ENCODE assay signal across 8 mouse cellular contexts in genomic region chr14:49540104-49540503, GRCm38 (mm10). TPM values are rescaled to one million over a fixed set of nuclear protein-coding genes. Genes with fewer than 3 reads are reported as not detected.
DNase-seq lines count a peak whose midpoint lies in the region; ATAC-seq and TF ChIP-seq lines count a peak whose summit lies in the region.

No protein-coding gene starts in this region.

- 37% methylated on average over 1 of the region's 1 CpGs for WGBS in kidney, adult 2 months
- 35% methylated on average over 1 of the region's 1 CpGs for WGBS in kidney, embryonic 16.5 days
- 47% methylated on average over 1 of the region's 1 CpGs for WGBS in embryonic facial prominence, embryonic 10.5 days
- 35% methylated on average over 1 of the region's 1 CpGs for WGBS in intestine, embryonic 15.5 days

- H3K36me3 ChIP-seq in kidney, adult 2 months (ENCODE audit: control insufficient read depth, insufficient read depth, low read length) = no peaks in the 10 kb centered on the region
- H3K36me3 ChIP-seq in kidney, embryonic 16.5 days (ENCODE audit: insufficient read depth, low read length) = no peaks in the 10 kb centered on the region
- H3K36me3 ChIP-seq in embryonic facial prominence, embryonic 10.5 days (replicated peaks) = no peaks in the 10 kb centered on the region
- H3K36me3 ChIP-seq in intestine, embryonic 15.5 days = no peaks in the 10 kb centered on the region

- no peaks in the 10 kb centered on the region for H3K4me1 ChIP-seq in kidney, adult 2 months (ENCODE audit: control insufficient read depth, insufficient read depth, low read length)
- no peaks in the 10 kb centered on the region for H3K4me1 ChIP-seq in kidney, embryonic 16.5 days (ENCODE audit: insufficient read depth, low read length)
- H3K4me1 ChIP-seq in embryonic facial prominence, embryonic 10.5 days = no peaks in the 10 kb centered on the region
- no peaks in the 10 kb centered on the region for H3K4me1 ChIP-seq in intestine, embryonic 15.5 days (replicated peaks)

- peak; percentile 53 for TF ChIP-seq CTCF in kidney, adult 2 months (conservative IDR thresholded peaks at IDR 0.05; ENCODE audit: insufficient read depth, insufficient read length, low read depth, low read length)

- no peaks in the 10 kb centered on the region for H3K9me3 ChIP-seq in kidney, embryonic 16.5 days (ENCODE audit: low read length)
- H3K9me3 ChIP-seq in embryonic facial prominence, embryonic 10.5 days = no peaks in the 10 kb centered on the region
- no peaks in the 10 kb centered on the region for H3K9me3 ChIP-seq in intestine, embryonic 15.5 days

- no peak for ATAC-seq in kidney, embryonic 16.5 days (ENCODE audit: low FRiP score, low TSS enrichment)
- no peak for ATAC-seq in intestine, embryonic 15.5 days

- no peaks in the 10 kb centered on the region for H3K27me3 ChIP-seq in kidney, adult 2 months (replicated peaks; ENCODE audit: control insufficient read depth, insufficient read depth, low read length)
- no peaks in the 10 kb centered on the region for H3K27me3 ChIP-seq in kidney, embryonic 16.5 days (ENCODE audit: insufficient read depth, low read length)
- H3K27me3 ChIP-seq in embryonic facial prominence, embryonic 10.5 days (replicated peaks; ENCODE audit: low read depth, poor library complexity, severe bottlenecking) = no peaks in the 10 kb centered on the region
- H3K27me3 ChIP-seq in intestine, embryonic 15.5 days (replicated peaks) = no peaks in the 10 kb centered on the region

- peak; percentile 10 for DNase-seq in kidney, adult 2 months
- peak; percentile 3 for DNase-seq in 3T3-L1 (ENCODE audit: low read depth, low spot score)
- peak; percentile 51 for DNase-seq in NIH3T3 (ENCODE audit: low read depth)
- peak; percentile 12 for DNase-seq in embryonic facial prominence, embryonic 10.5 days (ENCODE audit: low spot score)
- DNase-seq in spleen, postnatal 14 days (ENCODE audit: low spot score in 2 of 2) = no peak
- DNase-seq in thymus, adult 18-20 months = no peak

- no peak overlapping the region for H3K4me3 ChIP-seq in kidney, adult 2 months (ENCODE audit: insufficient read depth, low read depth, low read length)
- H3K4me3 ChIP-seq in kidney, embryonic 16.5 days (ENCODE audit: low read length) = no peak overlapping the region
- H3K4me3 ChIP-seq in embryonic facial prominence, embryonic 10.5 days = no peak overlapping the region
- no peak overlapping the region for H3K4me3 ChIP-seq in intestine, embryonic 15.5 days (replicated peaks)

- no peak overlapping the region for H3K27ac ChIP-seq in kidney, adult 2 months (ENCODE audit: insufficient read depth, low read depth, low read length)
- H3K27ac ChIP-seq in kidney, embryonic 16.5 days (ENCODE audit: low read length) = no peak overlapping the region
- H3K27ac ChIP-seq in embryonic facial prominence, embryonic 10.5 days (replicated peaks) = no peak overlapping the region
- no peak overlapping the region for H3K27ac ChIP-seq in intestine, embryonic 15.5 days

- H3K4me2 ChIP-seq in kidney, embryonic 16.5 days (replicated peaks; ENCODE audit: low read depth, low read length) = no peak overlapping the region
- no peak overlapping the region for H3K4me2 ChIP-seq in intestine, embryonic 15.5 days (replicated peaks)

- TF ChIP-seq POLR2A in kidney, adult 2 months (IDR thresholded peaks at IDR 0.05; ENCODE audit: low read depth, low read length) = no peak

- no peak overlapping the region for H3K9ac ChIP-seq in kidney, embryonic 16.5 days (replicated peaks; ENCODE audit: low read length)
- H3K9ac ChIP-seq in intestine, embryonic 15.5 days = no peak overlapping the region

RNA-seq across cellular contexts. Expression of gene Slc35f4, which starts 14.3 kb away (rescaled TPM):
- polyA plus RNA-seq in kidney, adult 2 months (2012; rRNA removed) = not detected in 2 replicates
- polyA plus RNA-seq in kidney, embryonic 16.5 days (2015; fragmentation: Nextera tagmentation; extraction: Ambion mirVana) = not detected in 2 replicates
- 0.07 TPM in 1 of 2 replicates, not detected in the other for polyA plus RNA-seq in embryonic facial prominence, embryonic 10.5 days (2016; fragmentation: Nextera tagmentation; extraction: Ambion mirVana)
- 0.13 and 0.25 TPM in 2 replicates for polyA plus RNA-seq in intestine, embryonic 15.5 days (2015; fragmentation: Nextera tagmentation; extraction: Ambion mirVana)

Comparison
In these comparisons a context has a peak if more than half of its experiments do, and no peak if none do; other contexts are left out.
1. DNase-seq: peak in kidney, adult 2 months (single experiment), 3T3-L1 (single experiment), NIH3T3 (single experiment) and embryonic facial prominence, embryonic 10.5 days (single experiment); none in spleen, postnatal 14 days (0 of 2) and thymus, adult 18-20 months (0 of 2).